Mouse (Mus musculus) MEL (cell line): Measurements from ENCODE around the gene Gck.
A peak's percentile ranks its signal among the peaks of the same experiment; 100 is the strongest.

Experiments
- CHD1 ChIP-seq: IDR thresholded peaks from 2 replicates; pipeline ENCODE4 v1.6.1; 2012; ENCODE audit warnings: low read depth, mild to moderate bottlenecking, inconsistent platforms, low read length, improper control_type of control experiment
- CHD2 ChIP-seq: IDR thresholded peaks from 2 replicates; pipeline ENCODE4 v1.6.1; 2011; ENCODE audit warnings: low read length, improper control_type of control experiment
- CTCF ChIP-seq, 3 experiments: IDR thresholded peaks in 2 of 3; conservative IDR thresholded peaks in 1 of 3; 2 replicates each; pipeline ENCODE4 v1.5.1; 2011 to 2012; ENCODE audit warnings: low read length in 3 of 3, low read depth in 2 of 3, mild to moderate bottlenecking in 2 of 3, improper control_type of control experiment in 1 of 3, inconsistent platforms in 1 of 3, mixed read lengths in 1 of 3, moderate library complexity in 1 of 3; ENCODE audit not compliant: control insufficient read depth in 1 of 3, insufficient read depth in 1 of 3, poor library complexity in 1 of 3, severe bottlenecking in 1 of 3
- GABPA ChIP-seq: IDR thresholded peaks from 2 replicates; pipeline ENCODE4 v1.6.1; 2012; ENCODE audit warnings: low read depth, mild to moderate bottlenecking, inconsistent platforms, low read length, improper control_type of control experiment, moderate library complexity
- HCFC1 ChIP-seq: IDR thresholded peaks from 2 replicates; pipeline ENCODE4 v1.6.1; 2012; ENCODE audit warnings: low read depth, mild to moderate bottlenecking, inconsistent platforms, low read length, improper control_type of control experiment, moderate library complexity
- JUND ChIP-seq: IDR thresholded peaks from 2 replicates; pipeline ENCODE4 v1.6.1; 2011; ENCODE audit warnings: low read depth, mild to moderate bottlenecking, improper control_type of control experiment, low read length
- POLR2A ChIP-seq, 2 experiments: IDR thresholded peaks; 2 replicates each; pipeline ENCODE4 v1.6.1; 2011 to 2012; ENCODE audit warnings: low read length in 2 of 2, mild to moderate bottlenecking in 2 of 2, control low read depth in 1 of 2, improper control_type of control experiment in 1 of 2, low read depth in 1 of 2, moderate library complexity in 1 of 2; ENCODE audit not compliant: control insufficient read depth in 1 of 2, insufficient read depth in 1 of 2, poor library complexity in 1 of 2
- TCF12 ChIP-seq: IDR thresholded peaks from 2 replicates; pipeline ENCODE4 v1.6.1; 2014; ENCODE audit warnings: low read depth, mild to moderate bottlenecking, inconsistent platforms, low read length, improper control_type of control experiment, moderate library complexity
- USF1 ChIP-seq: IDR thresholded peaks from 2 replicates; pipeline ENCODE4 v1.6.1; 2014; ENCODE audit warnings: low read depth, mild to moderate bottlenecking, inconsistent platforms, low read length, improper control_type of control experiment, moderate library complexity

DNA sequence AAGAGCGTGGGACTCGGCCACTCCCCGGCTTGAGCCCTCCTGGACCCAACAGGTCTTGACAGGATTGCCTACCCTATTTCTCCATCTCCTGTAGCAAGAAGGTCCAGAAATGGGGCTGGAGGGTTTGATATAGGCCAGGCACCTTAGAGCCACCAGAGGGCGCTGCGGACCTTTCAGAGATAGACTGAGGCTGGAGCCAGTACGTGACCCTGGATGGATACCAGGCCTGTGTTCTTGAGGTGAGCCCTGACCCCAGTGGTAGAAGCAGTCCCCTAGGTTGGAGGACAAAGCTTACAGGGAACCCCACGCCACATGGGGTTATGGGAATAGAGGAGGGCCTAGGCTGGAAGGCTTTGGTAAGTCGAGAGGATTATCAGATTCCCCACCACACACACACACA, 46.1 kb upstream of the Gck start:
- TF ChIP-seq CTCF (IDR thresholded peaks at IDR 0.05 in 2 of 3, conservative IDR thresholded peaks at IDR 0.05 in 1 of 3; ENCODE audit: control insufficient read depth in 1 of 3, insufficient read depth in 1 of 3, low read depth in 2 of 3, low read length in 3 of 3, poor library complexity in 1 of 3, severe bottlenecking in 1 of 3), result peak; percentile 90 to 99 (median 98)
- no peak for TF ChIP-seq POLR2A (IDR thresholded peaks at IDR 0.05; ENCODE audit: control insufficient read depth in 1 of 2, insufficient read depth in 1 of 2, low read depth in 1 of 2, low read length in 2 of 2, poor library complexity in 1 of 2)
- no peak for TF ChIP-seq USF1
- TF ChIP-seq CHD1, result no peak
- no peak for TF ChIP-seq TCF12
- no peak for TF ChIP-seq HCFC1
- no peak for TF ChIP-seq JUND
- no peak for TF ChIP-seq GABPA
- no peak for TF ChIP-seq CHD2
